Mouse (Mus musculus) lung, adult 2 months (tissue): ENCODE measurements around the gene Sstr3. TPM values are rescaled to one million over a fixed set of nuclear protein-coding genes. Genes with fewer than 3 reads are reported as not detected.
A peak's percentile ranks its signal among the peaks of the same experiment; 100 is the strongest.

Source experiments
- DNase-seq: peaks from one replicate; pipeline ENCODE4 v3.0.0; 2022
- H3K4me1 ChIP-seq: fragments of 200-500 bp; 2 replicates; pipeline ENCODE4 v1.6.1; 2011; ENCODE audit warnings: low read length; ENCODE audit not compliant: control insufficient read depth, insufficient read depth
- H3K4me3 ChIP-seq: fragments of 200-500 bp; replicated peaks from 2 replicates; pipeline ENCODE3; 2011; ENCODE audit warnings: low read depth, mild to moderate bottlenecking, control low read depth, low read length; ENCODE audit errors: extremely low read depth
- CTCF ChIP-seq: fragments of 200-500 bp; IDR thresholded peaks from 2 replicates; pipeline ENCODE4 v1.5.1; 2011; ENCODE audit warnings: mild to moderate bottlenecking, low read length, control low read depth; ENCODE audit not compliant: insufficient read depth
- POLR2A ChIP-seq: fragments of 200-500 bp; IDR thresholded peaks from 2 replicates; pipeline ENCODE4 v1.6.1; 2011; ENCODE audit warnings: low read depth, mild to moderate bottlenecking, control low read depth, low read length, borderline replicate concordance; ENCODE audit errors: extremely low read depth
- WGBS: fragments of 180-500 bp; shearing (Covaris S2); methylation state at CpG from one replicate; pipeline ENCODE4 v1.1.7; 2018; 5-methylcytosine and 5-hydroxymethylcytosine counted together
- polyA plus RNA-seq: library from polyadenylated mRNA; depleted of rRNA; stranded (reverse); fragments of >200 nt; gene quantifications from 2 replicates; pipeline ENCODE4 v1.2.3, GENCODE M21; 2012; rRNA removed

Sstr3 gene
- polyA plus RNA-seq = 0.02 and 0.03 TPM in 2 replicates

DNA sequence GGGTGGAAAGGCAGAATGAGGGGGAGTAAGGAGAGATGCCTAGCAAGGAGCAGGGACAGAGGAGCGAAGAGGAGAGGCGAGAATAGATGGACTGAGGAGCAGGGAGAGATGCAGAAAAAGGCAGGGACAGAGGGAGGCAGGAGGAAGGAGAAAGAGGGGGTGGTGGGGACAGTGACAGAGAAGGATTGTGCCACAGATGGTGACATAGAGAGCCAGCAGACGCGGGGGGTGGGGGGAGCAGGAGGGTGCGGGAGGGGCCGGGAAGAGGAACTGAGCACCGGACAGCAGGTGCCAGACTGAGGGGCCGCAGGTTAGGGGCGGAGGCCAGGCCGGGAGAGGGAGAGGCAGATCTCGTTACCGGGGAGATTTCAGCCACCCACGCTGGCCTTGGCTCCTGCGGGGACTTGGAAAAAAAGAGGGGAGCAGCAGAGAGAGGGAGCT is at the start of gene Sstr3:
Gene Sstr3 (minus strand): TSS at position 125 of the 441 bp plus-strand sequence.
- no peak for DNase-seq
- H3K4me1 ChIP-seq = no peaks in the 10 kb centered on the region
- H3K4me3 ChIP-seq = no peak within 1 kb of the TSS
- TF ChIP-seq CTCF (no peak), POLR2A (no peak)
- WGBS = 14% methylated on average over 14 of the region's 14 CpGs

DNA sequence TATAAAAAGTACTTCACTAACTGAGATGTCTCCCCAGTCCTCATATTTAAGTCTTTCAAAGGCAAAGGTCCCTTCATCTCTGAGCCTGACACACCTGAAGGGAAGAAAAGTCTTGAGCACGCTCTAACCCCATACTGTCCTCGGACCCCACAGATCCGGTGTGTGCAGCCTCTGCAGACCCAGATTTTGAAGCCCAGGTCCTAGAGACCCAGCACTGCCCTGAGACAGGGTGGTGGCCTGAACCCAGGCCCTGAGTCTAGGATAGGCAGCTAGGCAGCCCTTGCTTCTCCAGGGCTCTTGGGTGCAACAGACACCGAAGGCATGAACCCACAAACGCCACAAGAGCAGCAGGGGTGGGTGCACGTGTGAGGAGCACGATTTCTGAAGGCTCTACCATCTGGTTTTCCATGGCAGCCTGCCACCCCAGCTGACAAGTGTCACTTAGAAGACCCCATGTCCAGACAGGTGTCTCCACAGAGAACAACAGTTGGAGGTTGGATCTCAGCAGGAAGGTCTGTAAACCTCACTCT is 49.5 kb upstream of the Sstr3 start:
- Histone ChIP-seq H3K4me1 (peaks cover 2% of the 10 kb centered on the region; the same call in 1 of the 2 replicates), H3K4me3 (no peak overlapping the region)
- DNase-seq = no peak
- WGBS = 85% methylated on average over 7 of the region's 7 CpGs
- TF ChIP-seq CTCF (no peak), POLR2A (no peak)

DNA sequence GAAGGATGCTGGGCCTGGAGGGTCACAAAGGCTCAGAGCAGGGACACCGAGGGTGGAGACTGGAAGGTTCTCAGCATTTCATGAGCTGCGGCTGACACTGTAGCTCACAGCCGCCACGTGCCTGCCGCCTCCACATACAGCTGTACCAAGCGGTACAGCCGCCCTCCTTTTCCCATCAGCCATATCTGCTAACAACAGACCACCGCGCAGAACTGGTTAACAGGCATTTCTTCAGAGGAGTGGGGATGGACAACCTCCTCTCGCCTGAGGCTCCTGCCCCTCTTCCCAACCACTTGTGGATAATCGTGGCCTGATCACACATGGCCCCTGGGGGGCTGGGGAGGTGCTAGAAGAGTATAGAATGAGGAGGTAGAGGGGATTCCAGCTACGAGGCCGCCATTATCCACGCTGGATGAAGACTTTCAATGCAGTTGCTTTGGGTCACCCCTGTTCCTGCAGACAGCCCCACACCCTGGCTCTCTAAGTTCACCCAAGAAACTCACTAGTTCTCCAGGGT is 48.0 kb upstream of the Sstr3 start:
- H3K4me1 ChIP-seq = peaks cover 2% of the 10 kb centered on the region; the same call in 1 of the 2 replicates
- WGBS = 77% methylated on average over 14 of the region's 14 CpGs

DNA sequence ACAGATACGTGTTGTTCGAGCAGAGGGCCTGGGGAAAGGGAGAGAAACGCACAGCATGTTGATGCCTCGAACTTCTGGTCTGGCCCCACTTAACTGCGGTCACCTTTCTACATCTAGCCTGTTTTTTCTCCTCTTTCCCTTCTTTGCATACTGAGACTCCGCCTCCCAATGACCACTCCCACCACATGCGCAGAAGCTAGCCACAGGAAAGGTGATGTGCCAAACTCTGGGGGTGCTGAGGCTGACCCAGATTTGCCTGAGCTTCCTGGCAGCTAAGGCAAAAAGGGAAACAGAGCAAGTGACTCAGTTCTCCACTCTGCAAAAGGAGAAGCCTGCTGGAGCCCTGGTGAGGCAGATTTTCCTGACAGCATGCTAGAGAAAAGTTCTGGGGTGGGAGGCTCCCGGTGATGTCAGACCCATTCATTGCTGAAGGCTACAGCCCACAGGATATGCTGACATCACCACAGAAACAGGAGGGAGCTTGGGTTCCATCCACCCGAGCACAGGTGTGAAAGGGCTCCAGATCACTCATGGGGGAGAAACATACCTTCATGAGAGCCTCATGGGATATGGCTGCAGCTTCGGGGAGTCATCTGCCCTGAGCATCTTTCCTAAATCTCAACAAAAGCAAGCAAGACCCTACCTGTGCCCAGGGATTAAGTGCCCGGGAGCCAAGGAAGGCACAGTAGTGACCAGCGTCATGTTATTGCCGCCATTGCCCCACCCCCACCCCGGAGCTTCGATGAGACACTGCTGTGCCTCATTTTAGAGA is 47.4 kb upstream of the Sstr3 start:
- no peak for DNase-seq
- H3K4me3 ChIP-seq = no peak overlapping the region
- peaks cover under 1% of the 10 kb centered on the region; the same call in 1 of the 2 replicates for H3K4me1 ChIP-seq
- no peak for TF ChIP-seq CTCF
- no peak for TF ChIP-seq POLR2A
- WGBS = 51% methylated on average over 15 of the region's 15 CpGs

More for the DNA sequence above, 48.0 kb upstream of the Sstr3 start:
- no peak for DNase-seq
- no peak overlapping the region for H3K4me3 ChIP-seq
- TF ChIP-seq POLR2A = no peak
- TF ChIP-seq CTCF = no peak

DNA sequence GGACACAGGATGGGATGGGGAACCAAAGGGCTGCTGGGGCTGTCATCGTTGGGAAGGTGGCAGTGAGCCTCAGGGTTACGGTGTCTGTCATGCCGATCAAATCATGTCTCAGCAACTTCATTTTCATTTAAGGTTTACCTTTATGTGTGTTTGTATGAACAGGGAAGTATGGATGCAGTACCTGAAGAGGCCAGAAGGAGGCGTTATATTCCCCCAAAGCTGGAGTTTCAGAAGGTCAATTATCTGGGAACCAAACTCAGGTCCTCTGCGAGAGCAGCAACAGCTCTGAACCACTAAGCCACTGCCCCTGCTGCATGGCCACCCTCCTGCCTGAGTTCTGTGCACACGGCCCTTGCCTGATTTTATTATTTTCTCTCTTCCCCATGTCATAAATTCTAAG is 46.3 kb upstream of the Sstr3 start:
- no peak overlapping the region for H3K4me3 ChIP-seq
- TF ChIP-seq CTCF (no peak), POLR2A (no peak)
- 78% methylated on average over 6 of the region's 6 CpGs for WGBS
- no peak for DNase-seq
- H3K4me1 ChIP-seq = no peaks in the 10 kb centered on the region

DNA sequence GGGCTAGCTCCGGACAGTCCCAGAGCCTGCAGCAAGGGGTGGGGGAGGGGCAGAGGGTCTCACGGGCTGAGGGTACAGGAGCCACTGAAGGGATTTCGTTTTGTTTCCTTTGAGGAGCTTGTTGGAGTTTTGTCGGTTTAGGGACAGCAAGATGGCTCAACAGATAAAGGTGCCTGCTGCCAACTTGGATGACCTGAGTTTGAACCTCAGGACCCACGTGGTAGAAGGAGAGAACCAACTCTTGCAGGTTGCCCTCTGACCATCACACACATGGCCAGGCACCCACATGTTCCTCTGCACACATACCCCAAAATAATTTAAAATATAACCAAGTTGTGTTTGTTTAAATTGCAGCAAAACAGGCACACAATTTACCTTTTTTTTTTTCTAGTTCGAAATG is 45.5 kb upstream of the Sstr3 start:
- no peak for DNase-seq
- H3K4me3 ChIP-seq = no peak overlapping the region
- no peaks in the 10 kb centered on the region for H3K4me1 ChIP-seq
- TF ChIP-seq CTCF (no peak), POLR2A (no peak)
- WGBS = 63% methylated on average over 6 of the region's 6 CpGs

DNA sequence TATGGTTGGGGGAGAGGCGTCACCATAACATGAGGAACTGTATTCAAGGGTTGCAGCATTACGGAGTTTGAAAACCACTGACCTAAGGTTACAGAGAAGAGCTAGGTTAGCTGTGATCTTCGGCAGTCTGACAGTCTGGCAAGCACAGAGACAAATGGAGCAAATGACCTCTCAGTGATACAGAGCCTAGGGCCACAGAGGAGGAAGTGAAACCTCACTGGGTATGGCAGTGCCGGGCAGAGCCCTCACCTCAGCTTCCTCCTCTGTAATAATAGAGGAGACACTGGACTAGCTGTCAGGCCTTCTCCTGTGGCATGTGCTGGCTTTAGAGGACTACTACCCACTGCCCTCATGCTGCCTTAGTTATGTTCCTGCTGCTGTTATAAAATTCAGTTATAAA is 44.4 kb upstream of the Sstr3 start:
- Histone ChIP-seq H3K4me3 (no peak overlapping the region), H3K4me1 (no peaks in the 10 kb centered on the region)
- no peak for DNase-seq
- WGBS = 63% methylated on average over 4 of the region's 4 CpGs
- TF ChIP-seq POLR2A = no peak
- TF ChIP-seq CTCF = no peak

DNA sequence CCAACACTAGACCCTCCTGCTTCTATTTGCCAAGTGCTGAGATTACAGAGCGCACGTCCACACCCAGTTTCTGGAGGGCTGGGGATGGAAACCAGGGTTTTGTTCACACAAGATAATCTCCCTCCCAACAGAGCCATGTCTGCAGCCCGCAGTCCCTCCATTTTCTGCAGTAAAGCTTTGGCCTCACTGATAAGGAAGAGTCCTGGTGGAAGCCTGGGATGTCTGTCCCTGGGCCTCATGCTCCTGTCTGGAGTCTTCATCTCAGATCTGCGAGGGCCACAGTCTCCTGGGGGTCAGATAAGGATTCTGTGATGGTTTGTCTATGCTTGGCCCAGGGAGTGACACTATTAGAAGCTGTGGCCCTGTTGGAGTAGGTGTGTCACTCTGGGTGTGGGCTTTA is 43.6 kb upstream of the Sstr3 start:
- no peak for TF ChIP-seq CTCF
- TF ChIP-seq POLR2A = no peak
- H3K4me1 ChIP-seq = no peaks in the 10 kb centered on the region
- WGBS = 84% methylated on average over 4 of the region's 4 CpGs
- H3K4me3 ChIP-seq = no peak overlapping the region
- DNase-seq = no peak

DNA sequence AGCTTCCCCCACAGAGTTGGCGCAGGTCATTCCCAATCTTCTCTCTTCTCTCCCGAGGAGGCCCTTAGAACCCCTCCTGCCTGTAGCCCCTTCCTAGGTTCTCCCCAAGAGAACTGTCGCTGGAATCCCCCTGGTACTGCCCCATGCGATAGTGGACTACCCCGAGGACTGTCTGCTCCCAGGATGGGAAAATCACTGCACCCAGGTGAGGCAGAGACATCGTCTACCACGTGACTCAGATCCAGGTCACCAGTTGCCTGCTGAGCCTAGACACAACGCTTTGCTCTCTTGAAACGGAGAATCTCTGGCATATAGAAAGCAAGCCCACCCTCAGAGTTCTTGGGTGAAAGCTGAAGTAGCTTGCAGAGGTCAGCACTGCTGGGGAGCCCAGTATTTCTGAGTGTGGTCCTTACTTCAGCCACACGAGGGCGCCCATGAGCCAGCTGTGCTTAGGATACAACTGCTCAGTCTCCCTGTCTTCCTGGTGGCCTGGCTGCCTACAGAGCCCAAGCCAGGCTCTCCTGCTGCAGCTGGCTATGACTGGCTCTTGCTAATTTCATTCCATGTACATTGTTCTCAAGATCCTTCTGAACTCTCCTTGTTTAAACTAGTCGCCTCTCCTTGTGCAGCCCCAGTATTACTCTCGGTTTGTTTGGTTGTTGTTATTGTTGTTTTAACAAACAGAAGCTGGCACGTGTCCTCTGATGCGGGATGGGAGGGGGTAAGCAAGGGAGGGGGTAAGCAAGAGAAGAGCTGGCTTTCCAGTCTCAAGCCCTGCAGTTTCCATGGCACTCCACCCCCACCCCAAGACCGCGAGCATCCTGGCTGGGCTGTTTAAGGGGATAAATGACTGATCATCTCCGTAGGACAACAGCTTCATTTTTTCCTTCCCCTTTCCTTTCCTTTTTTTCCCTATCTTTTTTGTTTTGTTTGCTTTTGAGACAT is 42.8 kb upstream of the Sstr3 start:
- Histone ChIP-seq H3K4me1 (no peaks in the 10 kb centered on the region), H3K4me3 (no peak overlapping the region)
- WGBS = 51% methylated on average over 18 of the region's 18 CpGs
- DNase-seq = peak; percentile 83
- TF ChIP-seq POLR2A = no peak
- peak; percentile 91 for TF ChIP-seq CTCF

DNA sequence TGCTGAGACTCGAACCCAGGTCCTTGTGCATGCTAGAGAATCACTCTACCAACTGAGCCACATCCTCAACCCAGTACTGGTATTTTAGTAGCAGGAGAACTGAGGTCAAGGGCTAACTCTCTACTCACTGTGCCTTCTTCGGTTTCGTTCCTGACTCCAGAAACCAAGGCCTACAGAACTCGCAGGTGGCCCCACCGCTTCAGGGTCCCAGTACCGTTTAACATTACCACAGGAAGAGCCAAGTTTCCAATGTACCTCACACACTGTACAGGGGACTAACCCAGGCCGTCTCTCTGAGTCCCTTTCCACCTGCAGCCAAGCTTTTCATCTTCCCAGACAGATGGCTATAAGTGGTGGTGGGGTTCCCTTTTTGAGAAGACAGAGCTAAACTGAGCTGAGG is 40.9 kb upstream of the Sstr3 start:
- DNase-seq = no peak
- 87% methylated on average over 7 of the region's 7 CpGs for WGBS
- no peak overlapping the region for H3K4me3 ChIP-seq
- no peak for TF ChIP-seq CTCF
- no peaks in the 10 kb centered on the region for H3K4me1 ChIP-seq
